ENCODE assay signal across 31 mouse cellular contexts in the genomic region with DNA sequence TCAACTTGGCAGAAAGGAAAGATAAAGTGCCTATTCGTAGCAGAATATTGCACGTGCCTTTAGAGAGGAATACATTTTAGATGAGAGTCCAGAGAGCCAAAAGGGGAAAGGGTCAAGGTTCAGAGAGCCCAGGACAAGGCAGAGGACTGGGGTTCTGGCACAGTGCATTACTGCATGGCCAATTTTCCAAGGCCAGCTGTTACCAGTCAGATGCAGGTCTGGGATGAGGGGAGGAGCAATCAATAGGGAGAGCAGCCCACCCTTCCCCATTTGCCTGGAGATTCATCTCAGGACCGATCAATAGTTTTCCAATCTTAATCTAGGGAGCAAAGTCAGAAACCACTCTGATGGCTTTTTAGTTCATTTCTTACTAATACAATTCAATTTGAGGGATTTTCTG.
"Had no signal": no experiment of that assay in that cellular context is flagged by ENCODE, and none has a peak within 500 bp of the region (broad histone marks: within the 10 kb centered on the region; RNA-seq: fewer than 3 reads in every experiment).

No protein-coding gene starts in this region.

- H3K4me3 ChIP-seq: left cerebral cortex, adult 2 months; limb, embryonic 10.5 days; limb, embryonic 12.5 days; limb, embryonic 13.5 days; limb, embryonic 15.5 days; liver, embryonic 13.5 days; liver, embryonic 15.5 days; lung, embryonic 15.5 days; megakaryocyte, embryonic 14.5 days; midbrain, embryonic 10.5 days; midbrain, embryonic 12.5 days; midbrain, embryonic 13.5 days; myocyte; neural tube, embryonic 12.5 days; neural tube, embryonic 13.5 days had no signal

- H3K9me3 ChIP-seq: limb, embryonic 10.5 days; limb, embryonic 12.5 days; limb, embryonic 13.5 days; limb, embryonic 15.5 days; liver, embryonic 13.5 days; liver, embryonic 15.5 days; lung, embryonic 15.5 days; megakaryocyte, embryonic 14.5 days; midbrain, embryonic 10.5 days; midbrain, embryonic 12.5 days; midbrain, embryonic 13.5 days; neural tube, embryonic 12.5 days; neural tube, embryonic 13.5 days had no signal

- H3K27me3 ChIP-seq: limb, embryonic 12.5 days; limb, embryonic 15.5 days; liver, embryonic 13.5 days; lung, embryonic 15.5 days; megakaryocyte, embryonic 14.5 days; midbrain, embryonic 12.5 days; midbrain, embryonic 13.5 days; neural tube, embryonic 12.5 days; neural tube, embryonic 13.5 days had no signal

- DNase-seq: left cerebral cortex, postnatal 4 days; liver; liver, embryonic 13.5 days; liver, postnatal 0 days; lung, adult 18-20 months; lung, adult 2 months; lung, embryonic 14.5 days; lung, postnatal 10 days; lung, postnatal 14 days; lung, postnatal 36 days; lung, postnatal 4 days; midbrain, embryonic 14.5 days had no signal

- H3K4me1 ChIP-seq: limb, embryonic 10.5 days; limb, embryonic 15.5 days; liver, embryonic 13.5 days; liver, embryonic 15.5 days had no signal

- H3K4me2 ChIP-seq: limb, embryonic 12.5 days; limb, embryonic 13.5 days; limb, embryonic 15.5 days; liver, embryonic 11.5 days; liver, embryonic 13.5 days; liver, embryonic 15.5 days; lung, embryonic 14.5 days; lung, embryonic 15.5 days; midbrain, embryonic 12.5 days; midbrain, embryonic 13.5 days; neural tube, embryonic 12.5 days; neural tube, embryonic 13.5 days had no signal

- H3K27ac ChIP-seq: left cerebral cortex, adult 2 months; limb, embryonic 10.5 days; limb, embryonic 12.5 days; limb, embryonic 13.5 days; limb, embryonic 15.5 days; liver, embryonic 13.5 days; liver, embryonic 14.5 days; liver, embryonic 15.5 days; lung, embryonic 15.5 days; macrophage; midbrain, embryonic 10.5 days; midbrain, embryonic 12.5 days; midbrain, embryonic 13.5 days; neural tube, embryonic 12.5 days; neural tube, embryonic 13.5 days had no signal

- H3K9ac ChIP-seq: limb, embryonic 12.5 days; limb, embryonic 13.5 days; limb, embryonic 15.5 days; liver, embryonic 13.5 days; liver, embryonic 14.5 days; liver, embryonic 15.5 days; liver, postnatal 0 days; lung, embryonic 14.5 days; lung, embryonic 15.5 days; midbrain, embryonic 12.5 days; midbrain, embryonic 13.5 days; neural tube, embryonic 12.5 days; neural tube, embryonic 13.5 days had no signal

- H3K36me3 ChIP-seq: limb, embryonic 10.5 days; limb, embryonic 12.5 days; limb, embryonic 13.5 days; limb, embryonic 15.5 days; liver, embryonic 13.5 days; liver, embryonic 15.5 days; lung, embryonic 15.5 days; midbrain, embryonic 10.5 days; midbrain, embryonic 12.5 days; midbrain, embryonic 13.5 days; neural tube, embryonic 12.5 days; neural tube, embryonic 13.5 days had no signal

- ATAC-seq: liver, postnatal 0 days; lung, postnatal 0 days; midbrain, embryonic 13.5 days; midbrain, embryonic 16.5 days had no signal
